Mouse (Mus musculus) thymus, adult 2 months (tissue): ENCODE measurements around the gene Smok3c. TPM values are rescaled to one million over a fixed set of nuclear protein-coding genes. Genes with fewer than 3 reads are reported as not detected.
"Not testable (repeated sequence)": the region's sequence is repeated elsewhere in the genome, so short reads cannot be mapped to it uniquely, and the experiment has no call there.

Experiments
- DNase-seq: peaks from one replicate; pipeline ENCODE4 v3.0.0; 2021
- H3K27ac ChIP-seq: fragments of 200-500 bp; 2 replicates; pipeline ENCODE4 v1.5.1; 2012; ENCODE audit warnings: low read length, control low read depth; ENCODE audit not compliant: control insufficient read depth, insufficient read depth
- H3K27me3 ChIP-seq: fragments of 200-500 bp; 2 replicates; pipeline ENCODE4 v1.6.1; 2012; ENCODE audit warnings: mild to moderate bottlenecking, low read length, moderate library complexity, mixed read lengths; ENCODE audit not compliant: control insufficient read depth, insufficient read depth
- H3K36me3 ChIP-seq: fragments of 200-500 bp; 2 replicates; pipeline ENCODE4 v1.6.1; 2012; ENCODE audit warnings: mild to moderate bottlenecking, low read length, moderate library complexity; ENCODE audit not compliant: control insufficient read depth, insufficient read depth
- H3K4me1 ChIP-seq: fragments of 200-500 bp; replicated peaks from 2 replicates; pipeline ENCODE4 v1.6.1; 2012; ENCODE audit warnings: low read length; ENCODE audit not compliant: control insufficient read depth, insufficient read depth
- H3K4me3 ChIP-seq: fragments of 200-500 bp; 2 replicates; pipeline ENCODE4 v1.5.1; 2012; ENCODE audit warnings: mild to moderate bottlenecking, low read length, control low read depth, moderate library complexity; ENCODE audit not compliant: control insufficient read depth, insufficient read depth
- CTCF ChIP-seq: fragments of 200-500 bp; IDR thresholded peaks from 2 replicates; pipeline ENCODE4 v1.5.1; 2012; ENCODE audit warnings: mild to moderate bottlenecking, control low read depth, low read length, moderate library complexity, borderline replicate concordance; ENCODE audit not compliant: control insufficient read depth, poor library complexity, insufficient read depth; ENCODE audit errors: extremely low read depth
- POLR2A ChIP-seq: fragments of 200-500 bp; IDR thresholded peaks from 2 replicates; pipeline ENCODE4 v1.6.1; 2012; ENCODE audit warnings: mild to moderate bottlenecking, low read length, control low read depth, moderate library complexity; ENCODE audit not compliant: control insufficient read depth, poor library complexity, insufficient read depth; ENCODE audit errors: extremely low read depth
- WGBS: fragments of 180-500 bp; shearing (Covaris S2); methylation state at CpG from one replicate; pipeline ENCODE4 v1.1.7; 2018; 5-methylcytosine and 5-hydroxymethylcytosine counted together
- polyA plus RNA-seq: library from polyadenylated mRNA; depleted of rRNA; stranded (reverse); fragments of >200 nt; gene quantifications from 2 replicates; pipeline ENCODE4 v1.2.3, GENCODE M21; 2012; rRNA removed

The Smok3c gene
- polyA plus RNA-seq = not detected in 2 replicates

DNA sequence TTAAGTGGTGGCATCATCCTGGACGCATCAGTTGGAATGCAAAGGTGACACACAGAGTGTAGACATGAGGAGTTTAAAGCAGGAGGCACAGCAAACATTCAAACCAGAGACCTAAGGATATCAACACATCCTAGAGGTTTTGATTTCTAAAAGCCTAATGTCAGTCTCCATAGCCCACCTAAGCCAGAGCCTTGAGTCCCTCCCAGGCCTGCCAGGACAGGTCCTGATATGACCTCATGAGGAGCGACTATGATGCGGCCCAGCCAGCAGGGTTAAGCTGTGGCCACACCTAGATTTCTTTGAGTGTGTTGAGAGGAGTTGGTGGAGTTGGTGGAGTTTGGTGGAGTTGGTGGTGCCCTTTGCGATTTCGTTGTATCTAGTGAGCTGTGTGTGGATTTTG is at the start of gene Smok3c:
Smok3c (plus strand) TSS at position 301 of the 400 bp plus-strand sequence.
- not testable (repeated sequence) for DNase-seq, H3K4me3 ChIP-seq, H3K36me3 ChIP-seq, H3K27ac ChIP-seq, H3K4me1 ChIP-seq, H3K27me3 ChIP-seq
- no CpG with 5 or more reads among the region's 5 CpGs for WGBS

DNA sequence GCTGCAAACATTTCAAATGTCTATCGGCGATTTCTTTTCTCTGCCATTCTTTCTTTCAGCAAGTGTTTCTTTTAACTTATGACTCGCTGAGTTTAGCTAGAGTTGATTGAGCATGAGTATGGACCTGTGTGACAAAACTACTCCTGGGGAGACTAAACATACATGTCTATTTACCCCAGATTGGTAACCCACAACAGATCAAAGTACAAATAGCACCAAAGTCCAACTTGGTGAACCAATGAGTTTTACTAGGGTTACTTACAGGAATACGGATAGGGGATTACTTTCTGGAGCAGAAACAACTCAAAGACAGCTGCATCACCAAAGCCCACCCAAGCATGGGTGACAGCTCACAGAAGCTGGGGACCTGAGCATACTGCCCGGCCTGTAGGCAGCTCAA is 43.6 kb upstream of the Smok3c start:
- no peak for DNase-seq
- no peak for TF ChIP-seq CTCF
- TF ChIP-seq POLR2A = no peak

DNA sequence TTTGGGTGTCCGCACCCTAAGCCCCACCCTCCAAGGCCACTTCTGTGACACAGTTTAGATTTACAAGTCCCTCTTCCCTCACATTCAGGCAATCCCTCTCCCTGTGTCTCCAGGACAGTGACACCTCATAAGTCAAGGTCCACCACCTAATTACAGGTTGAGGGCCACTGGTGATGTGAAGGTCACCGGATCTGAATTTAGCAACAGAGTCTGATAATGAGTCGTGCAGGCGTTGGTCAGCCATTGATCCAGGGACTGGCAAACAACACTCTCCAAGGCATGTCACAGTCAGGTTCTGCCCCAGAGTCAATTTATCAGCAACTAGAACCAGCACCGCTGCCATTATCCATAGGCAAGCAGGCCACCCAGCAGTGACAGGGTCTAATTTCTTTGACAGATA is 40.6 kb upstream of the Smok3c start:
- DNase-seq = no peak
- H3K27me3 ChIP-seq = no peaks in the 10 kb centered on the region
- H3K36me3 ChIP-seq = no peaks in the 10 kb centered on the region
- H3K4me1 ChIP-seq = no peaks in the 10 kb centered on the region
- no peak overlapping the region for H3K27ac ChIP-seq
- WGBS = 96% methylated on average over 5 of the region's 5 CpGs
- no peak for TF ChIP-seq POLR2A
- no peak for TF ChIP-seq CTCF
- no peak overlapping the region for H3K4me3 ChIP-seq

More for the DNA sequence above, 43.6 kb upstream of the Smok3c start:
- H3K27ac ChIP-seq = no peak overlapping the region
- H3K4me1 ChIP-seq = no peaks in the 10 kb centered on the region
- no peak overlapping the region for H3K4me3 ChIP-seq
- WGBS = 92% methylated on average over 5 of the region's 5 CpGs
- H3K27me3 ChIP-seq = no peaks in the 10 kb centered on the region
- no peaks in the 10 kb centered on the region for H3K36me3 ChIP-seq

GRCm38 (mm10) chr5:138016530-138016929 is 36.5 kb upstream of the Smok3c start:
- Histone ChIP-seq H3K27ac (no peak overlapping the region), H3K4me1 (no peaks in the 10 kb centered on the region), H3K4me3 (no peak overlapping the region), H3K36me3 (no peaks in the 10 kb centered on the region), H3K27me3 (no peaks in the 10 kb centered on the region)
- 94% methylated on average over 2 of the region's 2 CpGs for WGBS
- no peak for DNase-seq
- TF ChIP-seq CTCF (no peak), POLR2A (no peak)

DNA sequence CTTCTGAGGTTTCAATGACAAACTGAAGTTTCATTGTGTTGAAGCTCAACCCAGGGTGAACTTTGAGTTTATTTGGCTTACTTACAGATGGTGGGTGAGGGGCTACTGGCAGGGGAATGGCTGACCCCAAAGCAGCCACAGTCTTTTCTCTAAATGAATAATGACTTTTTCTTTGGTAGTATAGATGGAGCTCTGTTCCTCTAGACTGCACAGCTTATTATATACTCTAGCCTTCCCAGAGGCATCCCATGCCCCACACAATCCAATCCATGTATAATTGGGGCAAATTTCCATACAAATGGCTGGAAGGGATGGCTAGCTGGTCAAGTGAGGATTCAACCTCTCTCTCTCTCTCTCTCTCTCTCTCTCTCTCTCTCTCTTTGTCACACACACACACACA is 36.0 kb upstream of the Smok3c start:
- Histone ChIP-seq H3K4me3 (no peak overlapping the region), H3K27me3 (no peaks in the 10 kb centered on the region), H3K4me1 (no peaks in the 10 kb centered on the region), H3K27ac (no peak overlapping the region), H3K36me3 (no peaks in the 10 kb centered on the region)
- TF ChIP-seq POLR2A (no peak), CTCF (no peak)
- no peak for DNase-seq

DNA sequence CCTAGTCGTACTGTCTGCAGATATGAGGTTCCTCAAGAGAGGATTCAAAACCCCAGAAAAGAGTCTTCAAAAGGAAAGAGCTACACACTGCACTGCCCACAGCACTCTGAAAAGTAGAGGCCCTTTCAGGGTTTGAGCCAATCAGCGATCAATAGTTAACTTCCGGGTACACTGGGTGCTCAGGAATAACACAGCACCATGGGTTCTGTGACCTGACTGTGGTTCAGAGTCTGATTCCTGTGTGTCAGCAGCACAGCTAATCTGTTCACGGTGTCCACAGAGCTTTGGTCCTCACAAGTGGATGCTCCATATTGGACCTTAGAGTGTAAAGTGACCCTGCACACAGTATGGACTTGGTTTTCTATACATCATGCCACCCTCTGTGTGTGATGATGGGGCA is 33.4 kb upstream of the Smok3c start:
- not testable (repeated sequence) for H3K27me3 ChIP-seq, DNase-seq, H3K27ac ChIP-seq, H3K4me1 ChIP-seq, H3K36me3 ChIP-seq, H3K4me3 ChIP-seq
- 91% methylated on average over 4 of the region's 4 CpGs for WGBS

- H3K4me1 ChIP-seq, H3K4me3 ChIP-seq, H3K36me3 ChIP-seq, DNase-seq, H3K27ac ChIP-seq, H3K27me3 ChIP-seq: not testable (repeated sequence)
- 85% methylated on average over 3 of the region's 7 CpGs for WGBS
Measured at GRCm38 (mm10) chr5:138020961-138021479, 32.0 kb upstream of the Smok3c start, which contains the start of the genes Smok3a and Smok3b. Smok3a (plus strand) TSS chr5:138021261. Smok3b (plus strand) TSS chr5:138021429.

- Histone ChIP-seq H3K36me3 (no peaks in the 10 kb centered on the region), H3K4me1 (no peaks in the 10 kb centered on the region), H3K27me3 (no peaks in the 10 kb centered on the region), H3K27ac (no peak overlapping the region), H3K4me3 (no peak overlapping the region)
- 87% methylated on average over 4 of the region's 4 CpGs for WGBS
- no peak for TF ChIP-seq POLR2A
- TF ChIP-seq CTCF = no peak
- no peak for DNase-seq
Measured at GRCm38 (mm10) chr5:138073803-138074202, 20.8 kb downstream of the Smok3c start.
